Mouse (Mus musculus): Measurements from ENCODE around the gene Col19a1.

DNA sequence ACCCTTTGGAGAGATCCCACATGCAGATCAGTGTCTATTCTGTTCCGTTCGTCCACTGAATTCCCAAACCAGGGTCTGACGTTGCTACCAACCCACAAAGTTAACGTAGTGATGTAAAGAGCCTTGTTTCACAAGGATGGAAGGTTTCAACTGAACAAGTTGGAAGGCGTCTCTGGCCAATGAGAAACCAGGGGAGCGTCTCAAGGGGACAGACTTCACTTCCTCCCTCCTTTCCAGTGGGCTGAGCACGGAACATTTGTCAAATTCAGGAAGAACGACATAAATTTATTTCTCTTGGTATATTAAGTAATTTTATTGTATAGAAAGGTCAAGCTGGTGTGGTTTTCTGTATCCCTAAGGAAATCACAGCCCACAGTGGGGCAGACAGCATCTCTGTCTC lies 38.2 kb downstream of the Col19a1 start:
- TF ChIP-seq CTCF (IDR thresholded peaks at IDR 0.05; ENCODE audit: insufficient read depth, low read length) (no peak), POLR2A (IDR thresholded peaks at IDR 0.05; ENCODE audit: borderline replicate concordance, extremely low read depth, low read depth, low read length) (no peak)

All from lung, adult 2 months (tissue).